Mouse (Mus musculus): ENCODE results near the gene Myoz1.
"Not testable (repeated sequence)": the region's sequence is repeated elsewhere in the genome, so short reads cannot be mapped to it uniquely, and the experiment has no call there.

The Myoz1 gene

DNA sequence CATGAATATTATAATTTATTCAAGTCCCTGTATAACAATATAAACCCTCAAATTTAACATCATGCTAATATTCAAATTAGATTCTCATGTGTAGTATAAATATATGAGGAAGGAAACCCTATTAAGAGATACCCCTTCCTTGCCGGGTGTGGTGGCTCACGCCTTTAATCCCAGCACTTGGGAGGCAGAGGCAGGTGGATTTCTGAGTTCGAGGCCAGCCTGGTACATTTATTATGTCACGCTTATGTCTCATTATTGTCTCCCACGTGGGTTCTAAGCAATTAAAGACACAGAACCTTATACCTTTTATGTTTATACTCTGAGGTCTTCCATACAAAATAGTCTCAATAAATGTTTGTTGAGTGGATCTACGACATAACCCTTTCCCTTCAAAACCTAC lies 17.6 kb downstream of the Myoz1 start:
- DNase-seq (ENCODE audit: low spot score in 2 of 2), result no peak

DNA sequence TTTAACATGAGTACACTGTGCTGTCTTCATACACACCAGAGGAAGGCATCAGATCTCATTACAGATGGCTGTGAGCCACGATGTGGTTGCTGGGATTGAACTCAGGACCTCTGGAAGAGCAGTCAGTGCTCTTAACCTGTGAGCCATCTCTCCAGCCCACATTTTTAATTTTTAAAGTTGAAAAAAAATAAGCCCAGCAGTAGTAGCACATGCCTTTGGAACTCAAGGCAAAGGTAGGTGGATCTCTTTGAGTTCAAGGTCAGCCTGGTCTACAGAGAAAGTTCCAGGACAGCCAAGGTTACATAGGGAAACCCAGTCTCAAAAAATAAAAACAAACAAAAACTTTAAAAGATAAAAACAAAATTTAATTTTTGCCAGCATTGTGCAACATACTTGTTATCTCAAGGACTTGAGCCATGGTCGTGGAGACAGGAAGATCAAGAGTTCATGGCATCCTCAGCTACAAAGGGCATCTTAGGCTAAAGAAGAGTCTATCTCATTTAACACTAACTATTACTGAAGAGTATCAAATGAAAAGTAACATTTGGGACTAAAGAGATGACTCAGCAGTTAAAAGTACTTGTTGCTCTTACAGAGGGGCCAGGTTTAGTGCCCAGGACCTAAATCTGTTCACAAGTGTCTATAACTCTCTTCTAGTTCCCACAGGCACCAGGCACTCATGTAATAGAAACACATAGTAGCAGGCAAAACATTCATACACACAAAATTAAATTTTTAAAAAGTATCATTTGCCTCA lies 18.3 kb downstream of the Myoz1 start:
- no peak for DNase-seq (ENCODE audit: low spot score in 2 of 2)

DNA sequence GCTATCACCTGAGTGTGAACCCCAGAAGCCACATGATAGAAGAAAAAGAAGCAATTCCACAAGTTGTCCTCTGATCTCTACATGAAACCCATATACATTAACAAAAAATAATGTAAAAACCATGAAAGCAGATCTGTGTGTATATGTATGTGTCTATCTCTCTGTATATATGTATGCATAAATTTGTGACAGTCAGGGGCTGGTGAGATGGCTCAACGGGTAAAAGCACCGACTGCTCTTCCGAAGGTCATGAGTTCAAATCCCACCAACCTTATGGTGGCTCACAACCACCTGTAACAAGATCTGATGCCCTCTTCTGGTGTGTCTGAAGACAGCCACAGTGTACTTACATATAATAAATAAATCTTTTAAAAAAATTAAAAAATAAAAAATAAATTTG lies 19.4 kb downstream of the Myoz1 start:
- not testable (repeated sequence) for DNase-seq (ENCODE audit: low spot score in 2 of 2)

- DNase-seq (ENCODE audit: low spot score in 2 of 2), result no peak
Observed at GRCm38 (mm10) chr14:20635546-20635945, 20.8 kb downstream of the Myoz1 start.

- DNase-seq (ENCODE audit: low spot score in 2 of 2), result no peak
Observed at GRCm38 (mm10) chr14:20631253-20631652, 25.1 kb downstream of the Myoz1 start.

DNA sequence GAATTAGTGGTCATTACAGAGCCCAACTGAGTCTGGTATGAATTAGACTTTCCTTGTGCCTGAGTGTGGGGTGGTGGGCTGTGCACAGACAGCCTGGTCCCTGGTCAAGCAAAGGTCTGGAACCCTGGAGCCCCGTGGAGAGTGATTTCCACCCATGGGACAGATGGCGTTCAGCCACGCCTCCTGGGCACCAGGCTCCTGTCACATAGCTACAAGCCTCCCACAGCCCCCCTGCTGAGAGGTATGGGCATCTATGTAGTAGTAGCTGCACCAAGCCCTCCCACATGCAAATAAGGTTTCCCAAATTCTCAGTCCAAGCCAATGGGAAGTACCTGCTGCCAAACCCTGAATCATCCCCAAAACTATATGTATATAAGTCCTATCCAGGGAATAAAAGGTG lies 29.4 kb downstream of the Myoz1 start:
- DNase-seq (ENCODE audit: low spot score in 2 of 2), result no peak

- DNase-seq (ENCODE audit: low spot score in 2 of 2), result no peak
Observed at GRCm38 (mm10) chr14:20626447-20626846, 29.9 kb downstream of the Myoz1 start.

- no peak for DNase-seq (ENCODE audit: low spot score in 2 of 2)
Observed at GRCm38 (mm10) chr14:20622907-20623306, 33.4 kb downstream of the Myoz1 start.

- DNase-seq (ENCODE audit: low spot score in 2 of 2), result no peak
Observed at GRCm38 (mm10) chr14:20622412-20622811, 33.9 kb downstream of the Myoz1 start.

DNA sequence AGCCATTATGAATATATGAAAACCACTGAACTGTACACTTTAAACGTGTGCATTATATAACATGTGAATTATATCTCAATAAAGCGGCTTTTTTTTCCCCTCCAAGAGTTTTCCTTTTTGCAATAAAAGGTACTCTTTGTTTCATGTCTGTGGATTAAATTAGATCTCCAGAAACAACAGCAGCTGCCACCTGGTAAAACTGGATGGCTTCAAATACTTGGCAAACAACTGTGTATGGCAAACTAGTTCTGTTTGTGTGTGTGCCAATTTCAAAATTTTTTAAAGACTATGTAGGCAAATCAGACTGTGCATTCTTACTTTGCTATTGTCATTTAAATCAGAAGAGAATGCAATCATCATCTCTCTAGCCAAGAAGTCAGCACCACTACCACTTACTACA lies 34.4 kb downstream of the Myoz1 start:
- no peak for DNase-seq (ENCODE audit: low spot score in 2 of 2)

DNA sequence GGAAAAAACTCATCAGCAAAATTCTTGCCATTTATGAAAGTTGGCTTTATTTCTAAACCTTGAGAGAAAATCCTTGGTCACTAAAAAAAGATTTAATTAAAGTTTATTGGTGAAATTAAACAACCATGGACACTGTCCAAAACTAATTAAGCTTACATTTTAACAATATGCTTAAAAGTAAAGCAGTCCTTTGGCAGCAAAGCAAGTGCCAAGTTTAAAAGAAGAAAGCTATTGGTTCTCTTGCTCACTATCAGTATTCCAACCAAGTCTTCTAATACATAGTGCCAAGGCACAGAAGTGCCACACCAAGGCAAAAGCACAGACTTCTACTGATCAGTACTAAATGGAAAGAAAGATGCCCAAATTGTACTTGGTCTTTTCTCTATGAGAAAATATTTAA lies 37.2 kb downstream of the Myoz1 start:
- DNase-seq (ENCODE audit: low spot score in 2 of 2), result no peak

- DNase-seq (ENCODE audit: low spot score in 2 of 2), result no peak
Observed at GRCm38 (mm10) chr14:20618211-20618610, 38.1 kb downstream of the Myoz1 start.

DNA sequence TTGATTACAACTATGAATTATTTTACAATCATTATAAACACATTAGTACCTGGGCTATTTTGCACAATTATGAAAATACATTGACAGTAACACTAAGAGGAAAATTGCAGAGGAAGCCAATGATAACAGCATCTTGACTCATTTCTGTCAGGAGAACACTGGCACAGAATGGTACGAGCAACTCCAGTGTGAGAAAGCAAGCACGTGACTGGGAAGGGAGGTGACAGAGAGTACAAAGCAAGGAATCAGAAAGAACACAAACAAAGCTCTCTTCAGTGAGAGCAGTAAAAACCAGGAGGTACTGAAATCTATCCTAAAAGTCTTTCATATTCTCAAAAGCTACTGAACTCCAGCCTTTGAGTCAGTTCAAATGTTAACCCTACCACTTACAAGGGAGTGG lies 39.9 kb downstream of the Myoz1 start:
- no peak for DNase-seq (ENCODE audit: low spot score in 2 of 2)

DNA sequence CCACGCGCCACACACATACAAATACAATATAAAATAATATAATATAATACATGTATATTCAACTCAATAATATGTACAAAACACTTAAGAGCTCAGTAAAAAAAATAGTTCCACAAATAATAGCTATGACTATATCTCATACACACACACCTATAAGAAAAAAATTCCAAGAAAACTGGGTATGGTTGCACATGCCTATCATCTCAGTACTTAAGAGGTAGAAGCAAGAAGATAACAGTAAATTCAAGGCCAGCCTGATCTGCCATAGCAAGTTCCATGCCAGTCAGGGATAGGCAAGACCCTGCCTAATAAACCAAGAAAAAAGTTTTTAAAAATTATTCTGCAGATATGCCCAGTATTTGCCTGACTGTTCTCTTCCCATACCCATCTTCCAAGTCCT lies 41.3 kb downstream of the Myoz1 start:
- DNase-seq (ENCODE audit: low spot score in 2 of 2), result no peak

DNA sequence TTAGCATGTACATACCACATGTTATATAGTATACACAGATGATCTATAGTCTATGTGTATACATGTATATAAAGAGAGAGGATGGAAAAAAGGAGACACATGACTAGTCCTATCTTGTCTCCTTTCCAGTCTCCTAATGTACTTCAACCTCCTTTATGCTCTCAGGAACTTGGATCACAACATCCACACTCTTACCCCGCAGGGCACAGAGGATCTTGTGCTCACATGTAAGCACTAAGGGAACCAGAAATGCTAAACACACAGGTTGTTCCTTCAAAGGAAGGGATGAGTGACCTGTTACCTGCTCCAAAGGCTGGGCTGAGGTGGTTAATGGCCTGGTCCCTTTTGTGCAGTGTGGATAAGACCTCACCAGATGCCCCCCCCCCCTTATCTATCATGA lies 43.5 kb downstream of the Myoz1 start:
- DNase-seq (ENCODE audit: low spot score in 2 of 2), result no peak

GRCm38 (mm10) chr14:20610146-20610545 lies 46.2 kb downstream of the Myoz1 start:
- no peak for DNase-seq (ENCODE audit: low spot score in 2 of 2)

DNA sequence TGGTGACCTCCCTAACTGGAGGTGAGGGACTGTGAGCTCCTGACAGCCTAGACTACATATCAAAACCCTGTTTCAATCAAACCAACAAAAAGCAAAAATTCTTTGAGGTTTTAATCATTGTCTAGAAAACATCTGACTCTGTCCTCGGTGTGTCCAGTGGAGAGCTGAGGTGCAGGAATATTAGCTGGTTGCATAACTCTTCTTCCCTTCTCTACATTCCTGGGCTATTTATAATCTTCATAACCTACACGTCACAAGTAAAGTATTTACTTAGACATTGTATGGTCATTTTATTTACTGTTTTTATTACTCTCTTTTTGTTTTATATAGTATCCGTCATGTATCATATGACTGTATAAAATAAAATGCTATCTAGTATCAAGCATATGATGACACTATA lies 46.8 kb downstream of the Myoz1 start:
- no peak for DNase-seq (ENCODE audit: low spot score in 2 of 2)

GRCm38 (mm10) chr14:20607396-20608126 lies 48.8 kb downstream of the Myoz1 start:
- DNase-seq (ENCODE audit: low spot score in 2 of 2), result no peak

DNA sequence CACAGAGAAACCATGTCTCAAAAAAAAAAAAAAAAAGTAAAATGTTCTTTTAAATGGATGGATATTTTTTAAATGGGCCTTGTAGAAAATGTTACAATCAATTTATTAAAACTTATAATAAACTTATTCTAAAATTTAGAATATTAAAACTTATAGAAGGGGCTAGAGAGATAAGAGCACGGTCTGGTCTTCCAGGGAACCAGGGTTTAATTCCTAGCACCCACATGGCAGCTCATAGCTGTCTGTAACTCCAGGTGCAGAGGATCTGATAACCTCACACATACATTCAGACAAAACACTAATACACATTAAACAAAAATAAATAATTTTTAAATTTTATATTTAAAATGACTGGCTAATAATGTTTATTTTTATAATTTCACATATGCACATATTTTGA lies 55.1 kb downstream of the Myoz1 start:
- DNase-seq (ENCODE audit: low spot score in 2 of 2), result no peak

DNA sequence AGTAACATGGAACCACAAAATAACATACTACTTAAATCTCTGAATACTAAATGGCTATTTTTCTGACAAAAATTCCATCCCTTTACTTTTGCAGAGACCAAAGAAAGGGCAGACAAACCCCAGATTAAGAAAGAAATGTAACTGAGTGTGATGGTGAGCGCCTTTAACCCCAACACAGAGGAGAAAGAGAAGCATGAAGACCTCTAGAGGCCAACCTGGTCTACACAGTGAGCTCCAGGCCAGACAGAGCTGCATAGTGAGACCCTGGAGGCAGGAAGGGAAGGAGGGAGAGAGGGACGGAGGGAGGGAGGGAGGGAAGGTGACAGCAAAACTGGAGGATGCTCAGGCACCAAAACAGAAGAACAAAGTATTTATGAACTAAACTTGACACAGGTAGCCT lies 56.1 kb downstream of the Myoz1 start:
- no peak for DNase-seq (ENCODE audit: low spot score in 2 of 2)

- DNase-seq (ENCODE audit: low spot score in 2 of 2), result peak in 1 of 2 experiments; percentile 30
Observed at GRCm38 (mm10) chr14:20599542-20599941, 56.8 kb downstream of the Myoz1 start.

Measured in spleen, postnatal 10 days (tissue).